Mouse (Mus musculus) brown adipose tissue, adult 24 weeks (tissue): ENCODE data around the gene Zscan18. TPM values are rescaled to one million over a fixed set of nuclear protein-coding genes. Genes with fewer than 3 reads are reported as not detected.
"Not testable (repeated sequence)": the region's sequence is repeated elsewhere in the genome, so short reads cannot be mapped to it uniquely, and the experiment has no call there.

Experiments
- H3K27ac ChIP-seq: fragments of 200-500 bp; replicated peaks from 2 replicates; pipeline ENCODE4 v1.5.1; 2012; ENCODE audit warnings: low read depth, mild to moderate bottlenecking, low read length
- H3K4me1 ChIP-seq: fragments of 200-500 bp; 2 replicates; pipeline ENCODE4 v1.6.1; 2012; ENCODE audit warnings: low read length, mixed read lengths; ENCODE audit not compliant: control insufficient read depth, insufficient read depth, insufficient read length
- H3K4me3 ChIP-seq: fragments of 200-500 bp; 2 replicates; pipeline ENCODE4 v1.5.1; 2012; ENCODE audit warnings: low read depth, mild to moderate bottlenecking, low read length, moderate library complexity; ENCODE audit not compliant: insufficient read depth
- polyA plus RNA-seq: library from polyadenylated mRNA; stranded (reverse); fragments of >200 nt; gene quantifications from 2 replicates; pipeline ENCODE4 v1.2.4, GENCODE M21; 2012; ENCODE audit not compliant: missing spikeins, insufficient read depth, insufficient read length

Gene Zscan18
- polyA plus RNA-seq: not detected in 2 replicates

DNA sequence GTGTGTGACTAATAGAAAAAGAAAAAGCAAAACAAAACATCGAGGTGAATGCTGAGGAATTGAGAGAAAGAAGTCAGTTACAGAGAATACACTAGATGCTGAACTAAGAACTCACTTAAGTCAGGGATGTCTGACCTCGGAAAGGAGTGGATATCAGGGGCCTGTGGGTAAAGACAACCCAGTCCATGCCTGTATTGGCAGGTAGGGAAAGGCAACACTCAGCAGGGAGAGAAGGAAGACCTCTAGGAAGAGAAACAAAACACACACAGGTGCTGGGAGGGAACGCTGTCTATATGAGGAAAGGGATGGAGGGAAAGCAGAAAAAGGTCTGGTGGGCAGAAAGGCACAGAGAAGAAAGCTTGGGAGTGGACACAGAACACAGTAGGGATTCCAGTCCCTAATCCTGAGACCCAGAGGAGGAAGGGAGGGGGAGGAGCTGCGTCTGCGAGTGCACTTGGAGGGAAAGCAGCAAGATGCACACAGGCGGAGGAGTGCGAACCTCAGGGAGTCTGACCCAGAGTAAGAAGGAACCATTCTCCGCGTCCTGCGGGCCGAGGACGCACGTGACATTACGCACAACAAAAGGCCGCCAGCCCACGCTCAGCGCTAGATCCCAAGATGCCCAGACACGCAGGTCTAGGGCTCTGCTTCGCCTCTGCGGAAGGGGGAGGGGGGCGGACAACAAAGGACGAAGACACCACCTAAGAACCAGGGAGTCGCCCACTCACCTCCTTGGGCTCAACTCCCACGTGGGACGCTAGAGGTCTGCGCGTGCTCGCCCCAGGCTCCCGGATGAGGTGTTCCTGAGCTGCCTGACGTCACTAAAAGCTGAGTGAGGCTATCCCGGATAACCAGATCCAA lies at the start of gene Zscan18:
Gene Zscan18, minus strand, starts transcription at position 770 of the 861 bp plus-strand sequence.
- Histone ChIP-seq H3K4me3 (peak within 1 kb of the TSS; percentile 60), H3K27ac (peak within 1 kb of the TSS; percentile 9)

DNA sequence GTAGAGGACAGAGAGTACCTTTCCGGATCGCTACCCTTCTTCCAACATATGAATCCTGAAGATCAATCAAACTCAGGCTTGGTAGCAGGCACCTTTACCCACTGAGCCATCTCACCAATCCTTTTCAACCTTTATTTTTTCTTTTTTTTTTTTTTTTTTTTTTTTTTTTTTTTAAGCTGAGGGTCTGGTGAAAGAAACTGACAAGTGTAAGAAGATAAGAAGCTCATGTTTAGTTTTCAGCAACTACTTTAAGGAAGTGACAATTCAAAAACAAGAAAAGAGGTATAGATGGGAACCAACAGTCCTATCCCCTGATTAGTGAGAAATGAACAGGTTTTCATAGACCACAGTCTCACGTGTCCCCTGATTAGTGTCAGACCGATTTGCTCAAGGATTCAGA lies 32.3 kb upstream of the Zscan18 start:
- Histone ChIP-seq H3K4me1 (no peaks in the 10 kb centered on the region), H3K27ac (no peak overlapping the region), H3K4me3 (peak overlapping the region; percentile 85)

More for the DNA sequence above, at the start of gene Zscan18:
- H3K4me1 ChIP-seq: no peaks in the 10 kb centered on the region

DNA sequence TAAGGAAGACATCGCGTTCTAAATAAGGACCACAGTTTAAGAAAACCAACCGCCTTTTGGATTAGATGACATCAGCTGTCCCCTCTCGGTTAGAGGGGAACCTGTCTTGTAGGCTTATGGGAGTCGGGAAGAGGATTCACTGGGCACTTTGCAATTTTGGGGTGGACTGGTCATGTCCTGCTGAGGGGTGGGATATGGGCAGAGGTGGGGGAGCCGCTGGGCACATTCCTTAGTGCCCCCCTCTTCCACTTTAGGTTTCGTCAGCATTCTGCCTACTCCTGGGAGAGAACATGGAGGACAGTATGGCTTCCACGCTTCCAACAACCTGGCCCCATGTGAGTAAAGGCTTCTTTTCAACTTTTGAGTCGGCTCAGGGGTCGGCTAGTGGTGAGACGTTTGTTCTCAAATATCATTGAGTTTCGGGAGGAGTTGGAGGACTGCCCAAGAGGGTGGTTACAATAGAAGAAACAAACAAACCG lies 31.8 kb upstream of the Zscan18 start:
- H3K4me3 ChIP-seq: peak overlapping the region; percentile 85
- H3K27ac ChIP-seq: peak overlapping the region; percentile 82
- no peaks in the 10 kb centered on the region for H3K4me1 ChIP-seq

DNA sequence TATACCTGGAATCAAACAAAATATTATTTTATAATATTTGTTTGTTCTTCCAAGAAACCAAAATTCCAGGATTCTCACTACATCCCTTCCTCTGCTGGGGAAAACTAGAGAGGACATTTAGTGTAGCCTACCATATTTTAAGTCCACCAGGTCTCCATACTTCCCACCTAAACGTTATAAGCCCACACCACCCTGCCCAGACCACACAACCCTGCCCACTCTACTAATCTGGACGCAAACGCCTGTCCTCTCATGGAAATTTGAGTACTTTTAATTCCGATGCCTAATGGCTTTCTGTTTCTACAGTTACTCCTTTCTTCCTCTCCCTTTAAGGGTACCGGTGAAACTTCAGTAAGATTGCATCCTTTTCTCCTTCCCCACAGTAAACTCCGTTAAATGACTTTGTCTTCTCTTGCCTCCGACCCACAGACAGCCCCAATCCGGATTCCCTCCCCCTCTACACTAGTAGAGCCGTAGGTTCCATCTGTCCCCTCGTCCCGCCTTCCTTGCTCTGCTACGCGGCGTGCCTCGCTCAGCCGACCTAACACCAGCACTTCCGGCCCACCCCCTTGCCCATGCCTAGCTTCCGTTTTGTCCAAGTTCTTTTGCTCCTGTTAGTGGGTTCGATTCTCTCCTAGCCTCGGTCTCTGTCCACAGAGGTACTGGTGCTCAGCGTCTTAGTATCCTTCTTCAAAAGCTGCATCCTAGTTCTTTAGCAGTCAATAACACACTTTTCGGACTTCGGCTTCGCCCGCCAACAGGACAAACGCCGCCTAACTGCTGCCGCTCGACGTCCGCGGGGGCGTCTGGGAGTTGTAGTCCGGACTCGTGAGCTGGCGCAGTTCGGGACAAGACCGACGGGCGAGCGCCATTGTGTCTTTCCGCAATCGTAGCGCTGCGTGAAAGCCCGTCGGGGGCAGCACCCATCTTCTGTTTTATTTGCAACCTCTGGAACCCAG lies 31.0 kb upstream of the Zscan18 start, which contains the start of gene Zfp110:
Gene Zfp110, plus strand, starts transcription at position 600 of the 959 bp plus-strand sequence.
- Histone ChIP-seq H3K4me1 (no peaks in the 10 kb centered on the region), H3K4me3 (peak within 1 kb of the TSS; percentile 85), H3K27ac (peak within 1 kb of the TSS; percentile 97)

DNA sequence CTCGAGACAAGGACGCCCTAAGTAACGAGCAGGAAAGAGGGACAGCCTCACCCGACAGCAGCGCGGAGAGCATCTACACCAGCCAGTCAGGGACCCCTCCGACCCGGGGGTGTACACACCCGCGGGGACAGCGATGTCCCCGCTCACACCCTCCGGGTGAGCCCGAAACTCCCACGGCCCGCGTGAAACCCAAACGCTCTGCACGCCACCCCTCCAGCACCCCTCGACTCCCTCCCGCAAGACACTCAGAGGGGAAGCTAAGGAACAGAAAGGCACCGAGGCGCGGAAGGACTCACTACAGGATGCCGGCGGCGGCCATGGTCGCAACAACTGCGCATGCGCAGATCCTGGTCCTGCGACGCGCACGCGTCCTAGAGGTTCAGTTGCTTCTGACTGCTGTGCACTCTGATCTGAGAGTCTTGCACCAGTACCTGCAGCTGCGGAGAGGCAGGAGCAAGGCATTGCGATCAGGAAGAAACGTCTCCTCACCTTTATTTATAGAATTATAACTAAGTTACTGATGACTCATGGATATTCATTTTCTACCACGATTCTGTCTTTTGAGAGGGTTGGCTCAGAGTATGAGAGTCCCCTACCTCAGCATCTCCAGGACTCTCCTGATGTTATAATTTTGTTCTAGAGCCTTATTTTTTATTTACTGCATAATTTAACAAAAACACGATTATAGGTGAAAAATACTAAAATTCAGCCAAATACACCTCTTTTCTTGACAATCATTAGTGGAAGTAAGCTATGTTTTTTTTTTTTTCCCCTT lies 15.3 kb upstream of the Zscan18 start, which contains the start of gene Zfp329:
Gene Zfp329, minus strand, starts transcription at position 338 of the 775 bp plus-strand sequence.
- Histone ChIP-seq H3K4me1 (no peaks in the 10 kb centered on the region), H3K27ac (no peak within 1 kb of the TSS), H3K4me3 (peak within 1 kb of the TSS; percentile 93)

DNA sequence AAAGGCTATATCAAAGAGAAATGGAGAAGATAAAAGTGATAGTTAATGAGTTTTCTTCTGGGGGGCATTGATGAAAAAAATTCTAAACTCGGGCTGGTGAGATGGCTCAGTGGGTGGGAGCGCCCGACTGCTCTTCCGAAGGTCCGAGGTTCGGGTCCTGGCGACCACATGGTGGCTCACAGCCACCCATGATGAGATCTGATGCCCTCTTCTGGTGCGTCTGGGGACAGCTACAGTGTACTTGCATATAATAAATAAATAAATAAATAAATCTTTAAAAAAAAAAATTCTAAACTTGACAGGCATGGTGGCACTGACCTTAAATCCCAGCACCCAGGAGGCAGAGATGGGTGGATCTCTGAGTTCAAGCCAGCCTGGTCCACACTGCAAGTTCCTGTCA lies 12.1 kb upstream of the Zscan18 start:
- Histone ChIP-seq H3K27ac (no peak overlapping the region), H3K4me1 (no peaks in the 10 kb centered on the region), H3K4me3 (no peak overlapping the region)

DNA sequence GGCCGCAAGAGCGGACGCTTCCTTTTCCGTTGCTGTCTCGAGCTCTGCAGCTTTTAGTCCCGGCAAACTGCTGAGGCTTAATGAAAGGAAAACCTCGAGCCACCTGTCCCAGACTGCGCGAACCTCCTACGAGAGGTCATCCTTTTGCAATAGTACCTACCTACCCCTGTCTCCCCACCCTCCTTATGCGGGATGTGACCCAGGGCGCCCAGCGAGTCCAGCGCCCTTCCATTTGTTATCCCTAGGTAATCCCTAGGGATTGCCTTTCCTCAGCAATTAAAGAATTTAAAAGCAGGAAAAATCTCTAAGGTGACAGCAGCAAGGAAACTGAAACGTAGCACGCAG lies 264 bp upstream of the Zscan18 start:
- peak overlapping the region; percentile 60 for H3K4me3 ChIP-seq
- H3K4me1 ChIP-seq: no peaks in the 10 kb centered on the region
- peak overlapping the region; percentile 9; the same call in 1 of the 2 replicates for H3K27ac ChIP-seq

DNA sequence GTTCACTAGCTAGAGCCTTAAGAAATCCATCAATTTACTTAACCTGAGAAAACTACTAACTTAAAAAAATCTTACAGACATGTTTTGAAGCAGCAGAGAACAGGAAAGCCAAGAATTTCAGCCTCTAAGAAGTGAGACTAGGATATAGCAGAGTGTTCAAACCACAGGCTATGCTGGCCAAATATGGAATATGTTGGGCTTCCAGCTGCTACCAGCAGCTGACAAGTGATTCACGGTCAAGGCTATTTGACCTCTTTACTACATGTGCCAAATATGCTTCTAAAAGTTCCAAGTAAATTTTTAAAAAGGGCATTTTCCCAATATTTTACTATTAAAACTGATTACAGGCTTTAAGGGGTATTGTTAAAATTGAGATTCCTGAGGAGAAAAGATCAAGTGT lies 3.9 kb downstream of the Zscan18 start:
- Histone ChIP-seq H3K4me3 (no peak overlapping the region), H3K4me1 (no peaks in the 10 kb centered on the region), H3K27ac (no peak overlapping the region)

DNA sequence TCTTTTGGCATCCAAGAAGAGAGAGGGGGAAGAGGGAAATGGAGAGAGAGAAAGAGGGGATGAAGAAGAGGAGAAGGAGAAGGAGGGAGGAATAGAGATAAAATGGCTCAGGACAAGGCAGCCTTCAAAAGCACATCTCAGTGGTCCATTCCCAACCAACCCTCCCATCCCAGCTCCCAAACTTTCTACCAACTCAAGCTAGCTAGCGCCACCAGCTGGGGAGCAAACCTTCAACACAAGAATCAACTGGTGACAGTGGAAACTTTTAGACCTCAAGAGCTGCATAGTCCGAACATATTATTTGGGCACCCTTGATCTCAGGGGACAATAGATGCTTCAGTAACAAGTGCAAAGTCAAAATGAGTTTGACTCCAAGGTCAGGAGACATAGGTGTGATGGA lies 5.5 kb downstream of the Zscan18 start:
- Histone ChIP-seq H3K4me1 (no peaks in the 10 kb centered on the region), H3K27ac (no peak overlapping the region)

DNA sequence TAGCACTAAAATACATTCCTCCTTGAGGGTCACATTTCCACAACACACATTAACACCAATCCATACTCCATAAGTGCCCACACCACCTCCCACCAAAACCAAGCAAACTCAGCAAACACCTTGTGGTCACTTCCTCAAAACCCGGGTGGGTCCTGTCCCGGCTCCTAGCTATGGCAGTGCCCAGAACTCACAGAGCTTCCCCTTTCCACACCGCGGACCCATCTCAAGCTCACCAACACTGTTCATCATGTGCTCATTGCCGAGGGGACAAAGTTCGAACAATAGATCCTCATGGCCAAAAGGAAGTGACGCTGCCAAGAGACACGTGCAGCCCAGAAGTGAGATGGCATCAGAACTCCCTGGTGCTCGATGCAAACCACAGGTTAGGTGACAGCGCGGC lies 10.8 kb downstream of the Zscan18 start:
- not testable (repeated sequence) for H3K27ac ChIP-seq, H3K4me1 ChIP-seq, H3K4me3 ChIP-seq

More for the DNA sequence above, 5.5 kb downstream of the Zscan18 start:
- no peak overlapping the region for H3K4me3 ChIP-seq

DNA sequence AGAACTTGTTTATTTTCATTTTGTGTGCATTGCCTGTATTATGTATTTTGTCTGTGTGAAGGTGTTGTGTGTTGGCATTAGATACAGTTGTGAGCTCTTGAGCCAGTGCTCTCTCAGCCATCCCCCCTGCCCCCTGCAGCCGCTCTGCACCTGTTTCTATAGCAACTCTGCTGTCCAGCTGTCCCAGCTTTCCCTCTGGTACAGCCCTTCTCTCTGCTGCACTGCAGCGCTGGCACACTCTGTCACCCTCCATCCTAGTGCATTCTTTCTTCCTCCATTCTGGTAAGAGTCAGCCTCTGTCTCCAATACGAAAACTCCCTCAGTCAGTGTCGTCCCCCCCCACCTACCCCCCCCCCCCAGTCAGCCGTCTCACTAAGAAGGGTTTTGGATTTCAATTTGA lies 15.4 kb downstream of the Zscan18 start:
- Histone ChIP-seq H3K27ac (no peak overlapping the region), H3K4me3 (no peak overlapping the region), H3K4me1 (no peaks in the 10 kb centered on the region)

DNA sequence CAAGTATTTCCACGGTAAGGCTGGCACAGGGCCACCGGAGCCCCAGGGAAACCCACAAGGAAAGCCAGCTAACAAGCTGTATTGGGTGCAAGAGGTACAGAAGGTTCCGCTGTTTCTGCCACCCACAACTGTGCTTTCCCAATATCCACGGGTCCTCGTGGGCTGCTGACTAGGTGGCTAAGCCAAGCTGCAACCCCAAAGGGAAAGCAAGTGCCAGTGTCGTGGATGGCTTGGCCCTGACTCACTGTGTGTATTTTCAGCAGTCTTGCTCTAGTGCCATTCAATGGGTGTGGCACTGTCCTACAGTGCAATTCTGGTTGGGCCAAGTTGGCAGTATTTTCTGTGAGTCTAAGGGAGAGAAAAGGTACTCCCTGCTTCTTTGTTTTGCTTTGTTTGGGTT lies 16.1 kb downstream of the Zscan18 start:
- Histone ChIP-seq H3K4me3 (no peak overlapping the region), H3K4me1 (no peaks in the 10 kb centered on the region), H3K27ac (no peak overlapping the region)

DNA sequence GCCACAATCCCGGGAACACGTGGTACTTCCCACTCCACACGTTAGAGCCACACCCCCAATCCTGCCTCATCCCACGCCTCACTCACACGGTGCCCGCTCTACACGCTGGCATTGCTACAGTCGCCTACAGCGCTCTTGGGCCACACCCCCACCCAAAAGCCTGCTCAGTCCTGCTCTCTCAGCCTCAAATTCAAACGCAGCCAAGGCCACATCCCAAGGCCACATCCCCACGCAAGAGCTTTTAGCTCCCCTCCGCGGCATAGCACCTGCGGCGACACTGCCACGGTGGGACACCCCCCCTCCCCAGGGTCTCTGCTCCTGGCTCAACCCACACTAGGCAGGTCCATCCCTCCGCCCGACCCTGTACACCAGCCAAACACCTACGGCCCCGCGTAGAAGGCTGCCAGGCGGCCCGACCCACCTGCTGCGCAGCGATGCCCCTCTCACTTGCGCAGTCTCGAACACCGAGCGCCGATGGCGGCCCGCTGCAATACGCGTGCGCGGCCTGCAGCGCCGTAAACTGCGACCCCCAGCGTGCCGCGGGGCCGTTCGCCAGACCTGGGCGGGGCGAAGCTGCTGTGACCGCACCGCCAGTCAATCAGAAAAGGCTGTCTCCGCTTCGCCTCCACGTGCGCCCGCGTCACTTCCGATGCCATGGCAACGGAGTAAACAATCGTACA lies 23.1 kb downstream of the Zscan18 start:
- Histone ChIP-seq H3K27ac (no peak overlapping the region), H3K4me3 (peak overlapping the region; percentile 69), H3K4me1 (peaks cover 3% of the 10 kb centered on the region; the same call in 1 of the 2 replicates)

DNA sequence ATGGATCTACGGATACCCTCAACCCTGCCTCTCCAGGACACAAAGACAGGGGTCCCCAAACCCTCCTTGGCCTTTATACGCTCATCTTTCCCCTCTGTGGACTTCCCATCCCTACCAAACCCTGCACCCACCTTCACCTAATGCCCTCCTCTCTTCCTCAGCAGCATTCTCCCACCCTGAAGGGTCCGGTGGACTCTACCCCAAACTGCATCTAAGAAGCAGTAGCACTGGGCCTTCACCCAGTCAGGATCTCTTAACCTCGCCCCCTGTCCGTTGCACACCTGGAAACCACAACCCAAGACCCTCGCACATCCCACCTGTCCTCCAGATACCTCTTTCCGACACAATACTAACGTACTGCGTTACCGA lies 23.7 kb downstream of the Zscan18 start:
- H3K27ac ChIP-seq: no peak overlapping the region
- H3K4me1 ChIP-seq: peaks cover 3% of the 10 kb centered on the region; the same call in 1 of the 2 replicates
- H3K4me3 ChIP-seq: peak overlapping the region; percentile 69
